Mouse (Mus musculus) liver, adult 2 months (tissue): ENCODE data around the gene Zfp13. TPM values are rescaled to one million over a fixed set of nuclear protein-coding genes. Genes with fewer than 3 reads are reported as not detected.
"Not testable (repeated sequence)": the region's sequence is repeated elsewhere in the genome, so short reads cannot be mapped to it uniquely, and the experiment has no call there.

ENCODE experiments used
- DNase-seq: peaks from one replicate; pipeline ENCODE4 v3.0.0-alpha.2; 2011; ENCODE audit warnings: low read depth, low spot score; ENCODE audit errors: extremely low read depth
- H3K27ac ChIP-seq: fragments of 200-500 bp; replicated peaks from 2 replicates; pipeline ENCODE4 v1.5.1; 2012; ENCODE audit warnings: low read depth, mild to moderate bottlenecking, control low read depth, inconsistent platforms, low read length; ENCODE audit not compliant: insufficient read depth
- H3K27me3 ChIP-seq: fragments of 200-500 bp; 2 replicates; pipeline ENCODE4 v1.6.1; 2012; ENCODE audit warnings: mild to moderate bottlenecking, moderate library complexity, low read length, inconsistent platforms; ENCODE audit not compliant: control insufficient read depth, insufficient read depth
- H3K36me3 ChIP-seq: fragments of 200-500 bp; 2 replicates; pipeline ENCODE4 v1.6.1; 2012; ENCODE audit warnings: low read length, inconsistent platforms; ENCODE audit not compliant: control insufficient read depth, insufficient read depth
- H3K4me1 ChIP-seq: fragments of 200-500 bp; 2 replicates; pipeline ENCODE4 v1.6.1; 2011; ENCODE audit warnings: low read length; ENCODE audit not compliant: control insufficient read depth, insufficient read depth
- H3K4me3 ChIP-seq: fragments of 200-500 bp; 2 replicates; pipeline ENCODE4 v1.5.1; 2011; ENCODE audit warnings: low read depth, mild to moderate bottlenecking, control low read depth, low read length, moderate library complexity; ENCODE audit not compliant: insufficient read depth
- H3K79me2 ChIP-seq: fragments of 200-500 bp; 2 replicates; pipeline ENCODE4 v1.6.1; 2012; ENCODE audit warnings: inconsistent platforms, mild to moderate bottlenecking, low read length, moderate library complexity; ENCODE audit not compliant: control insufficient read depth, insufficient read depth
- H3K9ac ChIP-seq: fragments of 200-500 bp; 2 replicates; pipeline ENCODE4 v1.6.1; 2012; ENCODE audit warnings: low read depth, mild to moderate bottlenecking, control low read depth, inconsistent platforms, low read length
- CTCF ChIP-seq: fragments of 200-500 bp; IDR thresholded peaks from 2 replicates; pipeline ENCODE4 v1.5.1; 2011; ENCODE audit warnings: low read depth, low read length, control low read depth
- POLR2A ChIP-seq: fragments of 200-500 bp; IDR thresholded peaks from 2 replicates; pipeline ENCODE4 v1.6.1; 2011; ENCODE audit warnings: low read length, control low read depth; ENCODE audit not compliant: insufficient read depth; ENCODE audit errors: extremely low read depth
- whole genome bisulfite sequencing: fragments of 180-500 bp; shearing (Covaris S2); methylation state at CpG from one replicate; pipeline ENCODE4 v1.1.7; 2018; 5-methylcytosine and 5-hydroxymethylcytosine counted together
- polyA plus RNA-seq: library from polyadenylated mRNA; depleted of rRNA; stranded (reverse); fragments of >200 nt; gene quantifications from 2 replicates; pipeline ENCODE4 v1.2.3, GENCODE M21; 2012
- total RNA-seq: library from RNA; depleted of rRNA; stranded (reverse); fragments of >200 nt; gene quantifications from 2 replicates; pipeline ENCODE4 v1.2.3, GENCODE M21; 2014

Zfp13 gene
- total and polyA plus RNA-seq, 2 experiments = 2.0 to 3.2 TPM

DNA sequence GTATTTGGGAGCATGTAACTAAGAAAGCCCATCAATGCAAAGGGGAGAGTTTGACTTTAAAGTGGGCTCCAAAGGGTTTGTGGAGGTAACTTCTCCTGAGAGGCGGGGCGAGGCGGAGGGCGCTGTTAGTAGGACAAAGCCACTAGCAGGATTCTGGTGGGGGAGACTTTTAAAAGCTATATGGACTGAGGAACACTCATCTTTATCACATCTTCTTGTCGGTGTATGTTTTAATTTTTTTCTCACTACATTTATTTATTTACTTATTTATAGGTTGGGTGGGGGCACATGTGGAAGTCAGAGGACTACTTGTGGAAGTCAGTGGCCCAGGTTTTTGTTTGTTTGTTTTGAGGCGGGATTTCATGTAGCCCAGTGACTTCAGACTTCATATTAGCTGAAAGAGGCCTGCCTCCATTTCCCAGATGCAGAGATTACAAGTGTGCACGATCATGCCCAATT, 347 bp upstream of the Zfp13 start:
- peak overlapping the region; percentile 66 for H3K9ac ChIP-seq
- peak overlapping the region; percentile 42 for H3K27ac ChIP-seq
- H3K4me1 ChIP-seq = peaks cover 3% of the 10 kb centered on the region
- TF ChIP-seq POLR2A (no peak), CTCF (no peak)
- no peaks in the 10 kb centered on the region for H3K27me3 ChIP-seq
- DNase-seq = no peak
- no peaks in the 10 kb centered on the region for H3K79me2 ChIP-seq
- WGBS = 31% methylated on average over 7 of the region's 7 CpGs
- no peaks in the 10 kb centered on the region for H3K36me3 ChIP-seq
- peak overlapping the region; percentile 56 for H3K4me3 ChIP-seq

DNA sequence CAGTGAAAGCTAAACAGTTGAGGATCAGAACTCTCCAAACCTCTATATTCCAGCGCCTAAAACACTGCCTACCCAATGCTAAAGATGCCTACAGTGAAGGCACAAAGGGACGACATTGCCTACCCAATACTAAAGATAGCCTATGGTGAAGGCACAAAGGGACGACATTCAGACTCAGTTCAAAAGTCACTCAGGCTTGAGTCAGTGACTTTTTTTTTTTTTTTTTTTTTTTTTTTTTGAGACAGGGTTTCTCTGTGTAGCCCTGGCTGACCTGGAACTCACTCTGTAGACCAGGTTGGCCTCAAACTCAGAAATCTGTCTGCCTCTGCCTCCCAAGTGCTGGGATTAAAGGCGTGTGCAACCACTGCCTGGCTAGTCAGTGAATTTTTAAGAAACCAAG, 4.1 kb downstream of the Zfp13 start:
- not testable (repeated sequence) for H3K79me2 ChIP-seq, H3K36me3 ChIP-seq, H3K27ac ChIP-seq, H3K27me3 ChIP-seq, H3K9ac ChIP-seq, H3K4me3 ChIP-seq, DNase-seq, H3K4me1 ChIP-seq
- 83% methylated on average over 4 of the region's 4 CpGs for WGBS

DNA sequence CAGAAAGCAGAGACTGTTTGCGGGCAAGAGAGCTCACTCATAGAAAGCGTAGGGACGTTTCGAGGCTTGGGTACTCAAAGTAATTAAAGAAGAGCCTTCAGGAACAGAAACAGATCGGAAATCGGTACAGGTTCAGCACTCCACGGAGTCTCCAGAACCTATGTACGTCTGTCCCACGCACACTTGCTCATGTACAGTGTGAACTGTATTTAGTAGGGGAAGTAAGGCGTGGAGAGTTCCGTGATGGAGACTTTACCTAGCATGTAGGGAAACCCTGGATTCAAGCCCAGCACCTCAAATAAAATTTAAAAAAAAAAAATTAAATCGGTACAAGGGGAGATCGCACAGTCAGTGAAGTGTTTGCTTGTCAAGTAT, 6.4 kb downstream of the Zfp13 start:
- no peak overlapping the region for H3K27ac ChIP-seq
- H3K9ac ChIP-seq = peak overlapping the region; percentile 41; the same call in 1 of the 2 replicates
- no peaks in the 10 kb centered on the region for H3K36me3 ChIP-seq
- H3K79me2 ChIP-seq = no peaks in the 10 kb centered on the region
- H3K27me3 ChIP-seq = no peaks in the 10 kb centered on the region
- no peak for TF ChIP-seq CTCF
- TF ChIP-seq POLR2A = no peak
- no peak for DNase-seq
- H3K4me1 ChIP-seq = peaks cover 4% of the 10 kb centered on the region
- peak overlapping the region; percentile 22 for H3K4me3 ChIP-seq
- WGBS = 11% methylated on average over 13 of the region's 13 CpGs

DNA sequence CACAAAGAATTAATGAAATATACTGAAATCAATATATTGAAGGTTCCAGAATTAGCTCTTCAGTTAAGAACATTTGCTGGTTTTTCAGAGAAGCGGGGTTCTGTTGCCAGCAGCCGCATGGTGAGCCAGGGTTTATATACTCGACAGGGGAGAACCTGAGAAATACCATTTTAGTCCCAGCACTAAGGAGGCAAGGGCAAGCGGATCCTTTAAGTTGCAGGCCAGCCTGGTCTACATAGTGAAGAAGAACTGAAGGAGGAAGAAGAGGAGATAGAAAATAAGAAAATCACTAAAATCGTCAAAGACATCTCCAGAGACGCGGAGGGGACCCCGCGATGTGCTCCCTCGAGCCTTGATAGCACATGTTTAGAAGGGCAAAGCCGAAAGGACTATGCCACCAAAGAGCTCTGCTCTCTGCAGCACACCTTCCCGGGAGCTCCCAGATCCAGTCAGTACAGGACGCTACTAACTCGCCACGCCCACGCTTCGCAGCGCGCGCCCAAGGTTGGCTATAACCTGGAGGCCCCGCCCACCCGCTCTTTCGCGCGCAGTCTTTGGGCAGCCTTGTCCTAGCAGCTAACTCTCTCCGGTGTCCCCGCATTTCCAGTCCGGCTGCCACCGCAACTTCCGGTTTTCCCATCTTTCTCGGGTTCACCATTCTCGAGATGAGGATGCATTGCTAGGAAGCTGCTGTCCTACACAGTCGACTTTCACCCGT, 6.9 kb downstream of the Zfp13 start:
- Histone ChIP-seq H3K27me3 (no peaks in the 10 kb centered on the region), H3K36me3 (no peaks in the 10 kb centered on the region), H3K4me1 (peaks cover 4% of the 10 kb centered on the region), H3K4me3 (peak overlapping the region; percentile 22), H3K9ac (no peak overlapping the region; the same call in 1 of the 2 replicates), H3K79me2 (no peaks in the 10 kb centered on the region), H3K27ac (no peak overlapping the region)
- WGBS = 8% methylated on average over 34 of the region's 34 CpGs
- no peak for TF ChIP-seq CTCF
- TF ChIP-seq POLR2A = 0 out of 2 replicates have a peak, but pooled peaks have one; percentile 23
- DNase-seq = peak; percentile 82

DNA sequence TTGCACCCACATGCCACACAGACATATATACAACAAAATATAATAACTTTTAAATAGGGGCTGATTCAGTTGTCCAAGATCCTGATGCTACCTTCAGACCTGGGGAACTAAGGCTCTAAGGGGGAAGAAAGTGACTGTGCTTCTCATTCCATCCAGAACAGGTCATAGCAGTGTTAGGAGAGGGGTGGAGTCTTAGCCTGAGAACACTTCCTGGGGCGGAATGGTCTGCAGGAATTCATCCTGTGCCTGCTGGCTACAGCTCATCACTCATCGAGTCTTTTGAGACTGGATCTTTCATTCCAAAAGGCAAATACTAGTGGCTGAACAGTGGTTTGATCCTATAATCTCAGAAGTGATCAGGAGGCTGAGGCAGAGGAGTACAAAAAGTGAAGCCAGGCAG, 12.0 kb downstream of the Zfp13 start:
- no peaks in the 10 kb centered on the region for H3K27me3 ChIP-seq
- TF ChIP-seq POLR2A (no peak), CTCF (no peak)
- no peak for DNase-seq
- no peaks in the 10 kb centered on the region for H3K79me2 ChIP-seq
- no peaks in the 10 kb centered on the region for H3K36me3 ChIP-seq
- no peak overlapping the region for H3K4me3 ChIP-seq
- peaks cover 1% of the 10 kb centered on the region for H3K4me1 ChIP-seq
- no peak overlapping the region for H3K9ac ChIP-seq
- 73% methylated on average over 2 of the region's 2 CpGs for WGBS
- no peak overlapping the region for H3K27ac ChIP-seq

DNA sequence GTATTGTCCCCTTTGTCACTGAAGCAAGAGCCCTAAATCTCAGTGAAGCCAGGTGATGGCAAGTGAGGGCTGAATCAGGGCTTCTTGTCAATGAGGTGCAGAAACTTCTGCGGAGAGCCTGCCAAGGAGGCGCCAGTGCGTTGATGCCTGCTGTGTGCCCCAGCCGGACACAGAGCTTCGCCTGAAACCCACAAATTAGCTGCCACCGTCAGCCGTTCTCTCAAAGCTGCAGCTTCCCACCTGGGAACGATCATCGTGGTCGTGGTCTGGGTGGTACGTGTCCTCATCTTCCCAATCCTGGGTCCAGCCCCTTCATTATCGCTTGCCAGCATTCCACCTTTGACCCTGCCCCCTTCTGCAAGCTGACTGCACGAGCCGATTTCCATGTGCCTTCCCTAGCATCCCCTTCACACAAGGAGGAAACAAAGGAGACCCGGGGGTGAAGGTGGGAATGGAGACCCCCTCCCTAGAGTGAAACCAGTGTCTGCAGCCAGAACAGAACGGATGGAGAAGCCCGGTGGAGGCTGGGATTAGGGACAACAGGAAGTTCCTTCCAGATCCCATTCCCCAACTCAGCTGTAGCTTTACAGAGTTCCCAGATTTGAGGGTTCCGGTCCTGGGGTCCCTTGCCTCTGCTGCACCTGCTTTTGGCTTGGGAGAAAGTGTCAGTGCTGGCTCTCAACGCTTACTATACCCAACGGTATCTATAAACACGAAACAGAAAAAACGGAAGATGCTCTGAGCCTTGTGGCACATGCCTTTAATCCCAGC, 13.4 kb downstream of the Zfp13 start:
- TF ChIP-seq POLR2A = no peak
- no peak for TF ChIP-seq CTCF
- H3K27me3 ChIP-seq = no peaks in the 10 kb centered on the region
- H3K36me3 ChIP-seq = no peaks in the 10 kb centered on the region
- peak overlapping the region; percentile 42 for H3K9ac ChIP-seq
- DNase-seq = no peak
- H3K4me3 ChIP-seq = peak overlapping the region; percentile 56
- H3K4me1 ChIP-seq = no peaks in the 10 kb centered on the region
- H3K79me2 ChIP-seq = no peaks in the 10 kb centered on the region
- H3K27ac ChIP-seq = no peak overlapping the region
- 2% methylated on average over 22 of the region's 22 CpGs for WGBS
